Mouse (Mus musculus): ENCODE measurements around the gene Stx5a. TPM values are rescaled to one million over a fixed set of nuclear protein-coding genes. Genes with fewer than 3 reads are reported as not detected.

Gene Stx5a
- polyA plus RNA-seq (2011; ENCODE audit: insufficient read depth, insufficient read length, low replicate concordance, missing spikeins) = 62.1 and 83.9 TPM in 2 replicates

GRCm38 (mm10) chr19:8741243-8741869 lies at the start of gene Stx5a:
TSS of gene Stx5a (plus strand) at chr19:8741413.
- H3K27ac ChIP-seq (ENCODE audit: control insufficient read depth, insufficient read depth, low read depth, low read length, poor library complexity) = peak within 1 kb of the TSS; percentile 97
- peaks cover 1% of the 10 kb centered on the region for H3K4me1 ChIP-seq (ENCODE audit: control insufficient read depth, insufficient read depth, low read length)
- WGBS = under 1% methylated on average over 36 of the region's 36 CpGs
- peak within 1 kb of the TSS; percentile 90 for H3K4me3 ChIP-seq (replicated peaks; ENCODE audit: control insufficient read depth, low read depth, low read length)
- TF ChIP-seq POLR2A (IDR thresholded peaks at IDR 0.05; ENCODE audit: borderline replicate concordance, control insufficient read depth, low read depth, low read length) (peak; percentile 59), CTCF (IDR thresholded peaks at IDR 0.05; ENCODE audit: control insufficient read depth, insufficient read depth, low read length) (no peak)

- Histone ChIP-seq H3K4me1 (ENCODE audit: control insufficient read depth, insufficient read depth, low read length) (no peaks in the 10 kb centered on the region), H3K27ac (ENCODE audit: control insufficient read depth, insufficient read depth, low read depth, low read length, poor library complexity) (no peak overlapping the region), H3K4me3 (replicated peaks; ENCODE audit: control insufficient read depth, low read depth, low read length) (no peak overlapping the region)
- TF ChIP-seq POLR2A (IDR thresholded peaks at IDR 0.05; ENCODE audit: borderline replicate concordance, control insufficient read depth, low read depth, low read length) = no peak
- 54% methylated on average over 9 of the region's 9 CpGs for WGBS
These were observed 49.2 kb upstream of the Stx5a start for GRCm38 (mm10) chr19:8691871-8692539.

- H3K4me1 ChIP-seq (ENCODE audit: control insufficient read depth, insufficient read depth, low read length) = no peaks in the 10 kb centered on the region
- H3K27ac ChIP-seq (ENCODE audit: control insufficient read depth, insufficient read depth, low read depth, low read length, poor library complexity) = no peak overlapping the region
- WGBS = 80% methylated on average over 5 of the region's 5 CpGs
- TF ChIP-seq POLR2A (IDR thresholded peaks at IDR 0.05; ENCODE audit: borderline replicate concordance, control insufficient read depth, low read depth, low read length) (no peak), CTCF (IDR thresholded peaks at IDR 0.05; ENCODE audit: control insufficient read depth, insufficient read depth, low read length) (no peak)
- H3K4me3 ChIP-seq (replicated peaks; ENCODE audit: control insufficient read depth, low read depth, low read length) = no peak overlapping the region
These were observed 48.5 kb upstream of the Stx5a start for GRCm38 (mm10) chr19:8692740-8693139.

GRCm38 (mm10) chr19:8695330-8695729 lies 45.9 kb upstream of the Stx5a start:
- TF ChIP-seq CTCF (IDR thresholded peaks at IDR 0.05; ENCODE audit: control insufficient read depth, insufficient read depth, low read length) (peak; percentile 70), POLR2A (IDR thresholded peaks at IDR 0.05; ENCODE audit: borderline replicate concordance, control insufficient read depth, low read depth, low read length) (no peak)

GRCm38 (mm10) chr19:8699652-8700051 lies 41.6 kb upstream of the Stx5a start:
- 78% methylated on average over 9 of the region's 9 CpGs for WGBS
- no peak overlapping the region for H3K27ac ChIP-seq (ENCODE audit: control insufficient read depth, insufficient read depth, low read depth, low read length, poor library complexity)
- H3K4me1 ChIP-seq (ENCODE audit: control insufficient read depth, insufficient read depth, low read length) = no peaks in the 10 kb centered on the region
- H3K4me3 ChIP-seq (replicated peaks; ENCODE audit: control insufficient read depth, low read depth, low read length) = no peak overlapping the region
- no peak for TF ChIP-seq POLR2A (IDR thresholded peaks at IDR 0.05; ENCODE audit: borderline replicate concordance, control insufficient read depth, low read depth, low read length)
- TF ChIP-seq CTCF (IDR thresholded peaks at IDR 0.05; ENCODE audit: control insufficient read depth, insufficient read depth, low read length) = 0 out of 2 replicates have a peak, but pooled peaks have one; percentile 7

More at GRCm38 (mm10) chr19:8695330-8695729, 45.9 kb upstream of the Stx5a start:
- WGBS = 32% methylated on average over 6 of the region's 6 CpGs
- Histone ChIP-seq H3K4me3 (replicated peaks; ENCODE audit: control insufficient read depth, low read depth, low read length) (no peak overlapping the region), H3K4me1 (ENCODE audit: control insufficient read depth, insufficient read depth, low read length) (no peaks in the 10 kb centered on the region), H3K27ac (ENCODE audit: control insufficient read depth, insufficient read depth, low read depth, low read length, poor library complexity) (no peak overlapping the region)

GRCm38 (mm10) chr19:8702458-8702857 lies 38.8 kb upstream of the Stx5a start:
- H3K4me1 ChIP-seq (ENCODE audit: control insufficient read depth, insufficient read depth, low read length) = no peaks in the 10 kb centered on the region
- no peak overlapping the region for H3K27ac ChIP-seq (ENCODE audit: control insufficient read depth, insufficient read depth, low read depth, low read length, poor library complexity)
- TF ChIP-seq POLR2A (IDR thresholded peaks at IDR 0.05; ENCODE audit: borderline replicate concordance, control insufficient read depth, low read depth, low read length) (no peak), CTCF (IDR thresholded peaks at IDR 0.05; ENCODE audit: control insufficient read depth, insufficient read depth, low read length) (no peak)
- no peak overlapping the region for H3K4me3 ChIP-seq (replicated peaks; ENCODE audit: control insufficient read depth, low read depth, low read length)
- WGBS = 15% methylated on average over 3 of the region's 3 CpGs

- Histone ChIP-seq H3K4me3 (replicated peaks; ENCODE audit: control insufficient read depth, low read depth, low read length) (no peak overlapping the region), H3K4me1 (ENCODE audit: control insufficient read depth, insufficient read depth, low read length) (no peaks in the 10 kb centered on the region), H3K27ac (ENCODE audit: control insufficient read depth, insufficient read depth, low read depth, low read length, poor library complexity) (no peak overlapping the region)
- WGBS = 71% methylated on average over 4 of the region's 4 CpGs
- no peak for TF ChIP-seq CTCF (IDR thresholded peaks at IDR 0.05; ENCODE audit: control insufficient read depth, insufficient read depth, low read length)
- no peak for TF ChIP-seq POLR2A (IDR thresholded peaks at IDR 0.05; ENCODE audit: borderline replicate concordance, control insufficient read depth, low read depth, low read length)
These were observed 37.6 kb upstream of the Stx5a start for GRCm38 (mm10) chr19:8703571-8703970.

GRCm38 (mm10) chr19:8705026-8705708 lies 36.0 kb upstream of the Stx5a start:
- H3K4me3 ChIP-seq (replicated peaks; ENCODE audit: control insufficient read depth, low read depth, low read length) = no peak overlapping the region
- no peak overlapping the region for H3K27ac ChIP-seq (ENCODE audit: control insufficient read depth, insufficient read depth, low read depth, low read length, poor library complexity)
- H3K4me1 ChIP-seq (ENCODE audit: control insufficient read depth, insufficient read depth, low read length) = no peaks in the 10 kb centered on the region
- TF ChIP-seq CTCF (IDR thresholded peaks at IDR 0.05; ENCODE audit: control insufficient read depth, insufficient read depth, low read length) (no peak), POLR2A (IDR thresholded peaks at IDR 0.05; ENCODE audit: borderline replicate concordance, control insufficient read depth, low read depth, low read length) (no peak)
- WGBS = 88% methylated on average over 6 of the region's 6 CpGs

All from bone marrow, adult 2 months (tissue).